Mouse (Mus musculus) embryonic fibroblast, embryonic 13.5 days (primary cell): ENCODE measurements around the gene Lysmd1.

ENCODE experiments used
- CTCF ChIP-seq: IDR thresholded peaks from 2 replicates; pipeline ENCODE4 v1.5.1; 2011; ENCODE audit warnings: mild to moderate bottlenecking, control low read depth, low read length, moderate library complexity, borderline replicate concordance; ENCODE audit not compliant: insufficient read depth
- POLR2A ChIP-seq: IDR thresholded peaks from 2 replicates; pipeline ENCODE4 v1.6.1; 2011; ENCODE audit warnings: low read depth, mild to moderate bottlenecking, control low read depth, low read length, moderate library complexity

GRCm38 (mm10) chr3:95179890-95180289 is 46.0 kb downstream of the Lysmd1 start:
- TF ChIP-seq CTCF (no peak), POLR2A (no peak)
